Mouse (Mus musculus) intestine, postnatal 0 days (tissue): ENCODE results near the gene Ifna4. TPM values are rescaled to one million over a fixed set of nuclear protein-coding genes. Genes with fewer than 3 reads are reported as not detected.

Experiments used
- ATAC-seq: fragments of 200-750 bp; cut with Nextera tagmentation; 2 replicates; pipeline ENCODE4 v1.8.0; 2017; ENCODE audit warnings: mild to moderate bottlenecking, moderate TSS enrichment, moderate library complexity
- H3K27ac ChIP-seq: fragments of 300-500 bp; sonication (generic); 2 replicates; pipeline ENCODE4 v1.5.1; 2014; ENCODE audit warnings: mild to moderate bottlenecking, low read depth, low read length, moderate library complexity
- H3K27me3 ChIP-seq: fragments of 300-500 bp; sonication (generic); replicated peaks from 2 replicates; pipeline ENCODE4 v1.6.1; 2014; ENCODE audit warnings: low read length, mixed read lengths; ENCODE audit not compliant: control insufficient read depth, insufficient read depth
- H3K36me3 ChIP-seq: fragments of 300-500 bp; sonication (generic); 2 replicates; pipeline ENCODE4 v1.6.1; 2014; ENCODE audit warnings: mild to moderate bottlenecking, moderate library complexity; ENCODE audit not compliant: control insufficient read depth, insufficient read depth
- H3K4me1 ChIP-seq: fragments of 300-500 bp; sonication (generic); replicated peaks from 2 replicates; pipeline ENCODE4 v1.6.1; 2014; ENCODE audit warnings: antibody characterized with exemption, low read length, mixed read lengths; ENCODE audit not compliant: control insufficient read depth, insufficient read depth
- H3K4me2 ChIP-seq: fragments of 300-500 bp; sonication (generic); replicated peaks from 2 replicates; pipeline ENCODE4 v1.6.1; 2014; ENCODE audit warnings: low read depth, mild to moderate bottlenecking, moderate library complexity
- H3K4me3 ChIP-seq: fragments of 300-500 bp; sonication (generic); 2 replicates; pipeline ENCODE4 v1.5.1; 2014; ENCODE audit warnings: low read depth, low read length
- H3K9ac ChIP-seq: fragments of 300-500 bp; sonication (generic); 2 replicates; pipeline ENCODE4 v1.6.1; 2014; ENCODE audit warnings: mild to moderate bottlenecking, low read depth, low read length
- H3K9me3 ChIP-seq: fragments of 300-500 bp; sonication (generic); 2 replicates; pipeline ENCODE4 v1.6.1; 2016; ENCODE audit warnings: mixed run types; ENCODE audit not compliant: control insufficient read depth
- CTCF ChIP-seq: sonication (generic); IDR thresholded peaks from 2 replicates; pipeline ENCODE4 v1.5.1; 2016; ENCODE audit warnings: low read depth, mild to moderate bottlenecking, control low read depth, antibody characterized with exemption, moderate library complexity
- WGBS: fragments of 180-500 bp; shearing (Covaris S2); extraction: QIAGEN DNeasy Blood & Tissue Kit; methylation state at CpG from one replicate; pipeline ENCODE4 v1.1.7; 2014; 5-methylcytosine and 5-hydroxymethylcytosine counted together
- polyA plus RNA-seq: library from polyadenylated mRNA; unstranded; fragments of >200 nt; fragmentation: Nextera tagmentation; extraction: Ambion mirVana; gene quantifications from 2 replicates; pipeline ENCODE4 v1.2.1, GENCODE M21; 2015

Ifna4 gene
- polyA plus RNA-seq, 1 experiment from 2014 or later = not detected

DNA sequence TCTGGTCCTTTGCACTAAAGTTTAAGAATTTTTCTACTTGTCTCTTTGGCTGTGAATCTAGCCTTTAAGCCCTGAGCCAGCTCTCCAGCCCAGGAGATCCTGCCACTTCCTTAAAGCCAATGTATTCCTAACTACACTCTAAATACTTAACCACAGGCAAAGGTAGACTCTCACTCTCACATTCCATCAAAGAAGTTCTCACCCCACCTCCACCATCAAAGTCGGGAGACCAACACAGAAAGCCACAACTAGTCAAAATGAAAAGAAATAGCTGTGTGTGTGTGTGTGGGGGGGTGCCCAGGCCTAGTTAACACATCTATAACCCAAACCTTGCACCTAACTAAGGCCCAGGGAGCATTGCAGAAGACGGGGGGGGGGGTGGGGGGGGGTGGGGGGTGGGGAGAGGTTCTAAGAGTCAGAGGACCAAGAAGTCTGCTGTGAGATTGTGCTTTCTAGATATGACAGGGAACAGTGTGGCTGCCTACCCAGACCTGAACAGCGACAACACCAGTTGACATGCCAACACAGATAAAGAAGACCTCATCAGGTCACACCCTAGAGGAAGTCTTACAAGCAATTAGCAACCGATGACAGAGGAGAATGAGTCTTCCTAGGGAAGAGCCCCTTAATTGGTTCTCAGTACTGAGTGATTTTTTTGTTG lies 33.9 kb downstream of the Ifna4 start:
- H3K36me3 ChIP-seq = no peaks in the 10 kb centered on the region
- no peak overlapping the region for H3K9ac ChIP-seq
- H3K27me3 ChIP-seq = no peaks in the 10 kb centered on the region
- ATAC-seq = no peak
- H3K4me2 ChIP-seq = no peak overlapping the region
- no peaks in the 10 kb centered on the region for H3K4me1 ChIP-seq
- no peaks in the 10 kb centered on the region for H3K9me3 ChIP-seq
- TF ChIP-seq CTCF = no peak
- H3K27ac ChIP-seq = no peak overlapping the region
- WGBS = 50% methylated on average over 4 of the region's 4 CpGs
- H3K4me3 ChIP-seq = no peak overlapping the region

DNA sequence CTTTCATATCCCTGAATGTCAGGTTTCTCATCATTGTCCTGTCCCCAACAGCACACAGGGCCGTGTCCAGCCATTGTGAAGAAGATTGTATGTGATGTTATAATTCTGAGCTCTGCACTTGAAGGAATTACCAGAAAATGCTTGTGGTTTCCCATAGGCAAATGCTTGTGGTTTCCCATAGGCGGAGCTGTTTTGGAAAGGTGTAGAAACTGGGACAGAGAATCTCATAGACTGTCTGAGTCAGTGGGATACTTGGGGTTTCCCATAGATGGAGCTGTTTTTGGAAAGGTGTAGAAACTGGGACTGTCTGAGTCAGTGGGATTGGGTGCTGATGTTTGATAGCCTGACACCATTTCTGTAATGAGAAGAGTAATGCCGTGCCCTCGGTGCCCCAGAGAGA lies 34.9 kb downstream of the Ifna4 start:
- no peak overlapping the region for H3K4me2 ChIP-seq
- H3K4me3 ChIP-seq = no peak overlapping the region
- H3K27ac ChIP-seq = 0 out of 2 replicates have a peak overlapping the region, but pooled peaks have one; percentile 75
- ATAC-seq = no peak
- WGBS = 75% methylated on average over 4 of the region's 4 CpGs
- H3K36me3 ChIP-seq = no peaks in the 10 kb centered on the region
- no peak overlapping the region for H3K9ac ChIP-seq
- H3K9me3 ChIP-seq = no peaks in the 10 kb centered on the region
- no peaks in the 10 kb centered on the region for H3K27me3 ChIP-seq
- peak; percentile 36; the same call in 1 of the 2 replicates for TF ChIP-seq CTCF
- H3K4me1 ChIP-seq = no peaks in the 10 kb centered on the region

DNA sequence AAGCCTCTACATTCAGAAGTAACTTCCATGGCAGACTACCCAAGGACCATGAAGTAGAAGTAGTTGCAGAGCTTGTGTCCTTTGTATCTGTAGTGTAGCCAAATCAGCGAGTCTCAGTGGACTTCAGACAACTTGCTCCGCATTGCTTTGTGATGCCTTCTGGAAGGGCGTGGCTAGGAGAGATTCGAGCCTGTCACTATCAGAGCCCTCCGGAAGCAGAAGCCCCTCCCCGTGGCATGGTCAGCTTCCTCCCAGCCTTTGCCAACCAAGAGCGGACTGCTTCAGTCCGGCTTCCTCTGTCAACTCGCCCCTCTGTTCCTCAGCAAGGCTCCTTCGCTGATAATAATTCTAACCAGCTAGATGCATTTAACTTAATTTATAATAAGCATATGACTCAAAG lies 36.6 kb downstream of the Ifna4 start:
- no peak overlapping the region for H3K4me3 ChIP-seq

DNA sequence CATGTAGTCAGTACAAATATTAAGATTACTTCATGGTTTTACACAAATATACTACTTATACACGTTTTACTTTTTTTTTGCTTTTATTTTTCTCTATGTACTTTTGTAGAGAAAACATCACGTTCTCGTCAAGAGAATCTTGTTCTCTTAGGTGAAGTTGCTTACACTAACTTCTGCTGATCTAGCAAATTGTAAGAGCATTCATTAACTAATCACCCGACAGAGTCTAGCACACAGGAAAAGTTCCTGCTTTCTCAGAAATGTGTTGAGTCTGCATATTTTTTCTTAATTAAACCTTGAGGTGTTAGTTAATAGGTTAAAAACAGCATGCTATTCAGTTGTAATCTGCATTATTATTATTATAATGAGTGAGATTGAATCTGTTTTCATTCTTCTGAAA lies 37.1 kb downstream of the Ifna4 start:
- Histone ChIP-seq H3K9ac (no peak overlapping the region), H3K4me2 (no peak overlapping the region; the same call in 1 of the 2 replicates), H3K4me3 (no peak overlapping the region), H3K36me3 (no peaks in the 10 kb centered on the region), H3K27ac (peak overlapping the region; percentile 75), H3K27me3 (no peaks in the 10 kb centered on the region), H3K9me3 (no peaks in the 10 kb centered on the region), H3K4me1 (no peaks in the 10 kb centered on the region)
- TF ChIP-seq CTCF = no peak
- WGBS = 52% methylated on average over 4 of the region's 4 CpGs
- ATAC-seq = peak; percentile 47; the same call in 1 of the 2 replicates

More for the DNA sequence above, 36.6 kb downstream of the Ifna4 start:
- Histone ChIP-seq H3K27ac (peak overlapping the region; percentile 75), H3K4me2 (no peak overlapping the region; the same call in 1 of the 2 replicates), H3K4me1 (no peaks in the 10 kb centered on the region), H3K36me3 (no peaks in the 10 kb centered on the region), H3K9ac (no peak overlapping the region), H3K9me3 (no peaks in the 10 kb centered on the region), H3K27me3 (no peaks in the 10 kb centered on the region)
- no peak for TF ChIP-seq CTCF
- 28% methylated on average over 10 of the region's 10 CpGs for WGBS
- ATAC-seq = peak; percentile 86

DNA sequence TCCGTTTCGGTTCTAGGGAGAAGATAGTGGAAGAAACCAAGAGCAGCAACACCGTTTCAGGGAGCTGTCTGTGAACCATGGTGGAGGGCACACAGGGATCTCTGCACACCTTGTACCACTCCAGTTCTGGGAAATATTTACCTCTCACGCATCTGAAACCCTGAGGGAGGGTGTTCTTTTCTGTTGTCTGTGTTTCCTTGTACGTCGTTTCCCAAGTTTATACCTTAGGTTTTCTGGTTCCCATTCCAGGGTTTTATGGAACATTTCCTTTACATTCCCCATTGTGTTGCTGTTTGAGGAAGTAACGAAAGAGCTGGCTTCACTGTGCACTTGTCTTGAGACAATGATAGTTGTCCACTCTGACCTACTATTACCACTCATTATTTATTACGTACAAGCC lies 38.4 kb downstream of the Ifna4 start, which contains the start of gene Ifne:
Gene Ifne (minus strand): TSS at position 101 of the 400 bp plus-strand sequence.
- no peaks in the 10 kb centered on the region for H3K27me3 ChIP-seq
- H3K9ac ChIP-seq = no peak within 1 kb of the TSS
- no peak within 1 kb of the TSS for H3K4me2 ChIP-seq
- no peak within 1 kb of the TSS for H3K27ac ChIP-seq
- 80% methylated on average over 8 of the region's 8 CpGs for WGBS
- no peaks in the 10 kb centered on the region for H3K36me3 ChIP-seq
- H3K4me3 ChIP-seq = no peak within 1 kb of the TSS
- H3K4me1 ChIP-seq = no peaks in the 10 kb centered on the region
- ATAC-seq = no peak
- no peaks in the 10 kb centered on the region for H3K9me3 ChIP-seq
- TF ChIP-seq CTCF = no peak

DNA sequence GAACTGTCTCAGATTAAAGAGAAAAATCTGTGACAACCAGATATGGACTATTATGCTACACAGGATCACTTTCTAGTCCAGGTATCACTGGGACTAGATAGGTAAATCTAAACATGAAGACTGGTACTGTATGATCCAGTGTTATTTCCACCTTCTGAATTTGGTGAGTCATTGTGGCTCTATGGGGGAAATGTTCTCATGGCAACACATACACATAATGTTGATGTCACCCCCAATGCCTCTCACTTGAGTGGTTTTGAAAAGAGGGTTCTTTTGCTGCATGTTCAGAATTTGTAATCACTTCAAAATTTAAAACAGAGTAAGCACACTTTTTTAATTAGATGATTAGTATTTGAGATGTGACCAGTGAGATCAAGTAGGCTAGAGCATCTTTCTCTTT lies 46.6 kb downstream of the Ifna4 start:
- Histone ChIP-seq H3K4me2 (no peak overlapping the region), H3K9me3 (no peaks in the 10 kb centered on the region), H3K36me3 (no peaks in the 10 kb centered on the region), H3K27ac (no peak overlapping the region), H3K4me1 (0 out of 2 replicates have a peak, but pooled peaks cover 3% of the 10 kb centered on the region), H3K4me3 (no peak overlapping the region), H3K9ac (no peak overlapping the region), H3K27me3 (no peaks in the 10 kb centered on the region)
- ATAC-seq = no peak
- TF ChIP-seq CTCF = no peak

Other genes starting within 250 kb of the Ifna4 start
- gene Ifna9, start 249.5 kb upstream of the Ifna4 start, polyA plus RNA-seq = not detected in 2 replicates
- not detected in 2 replicates for gene Ifna12, start 238.5 kb upstream of the Ifna4 start, polyA plus RNA-seq
- not detected in 2 replicates for gene C87499, start 207.4 kb upstream of the Ifna4 start, polyA plus RNA-seq
- not detected in 2 replicates for gene Ifna13, start 197.4 kb upstream of the Ifna4 start, polyA plus RNA-seq
- gene Ifna16, start 164.9 kb upstream of the Ifna4 start, polyA plus RNA-seq = not detected in 2 replicates
- gene Ifna2, start 157.9 kb upstream of the Ifna4 start, polyA plus RNA-seq = not detected in 2 replicates
- not detected in 2 replicates for gene Ifnab, start 150.5 kb upstream of the Ifna4 start, polyA plus RNA-seq
- 0.16 and 0.43 TPM in 2 replicates for gene Gm26566, start 120.1 kb upstream of the Ifna4 start, polyA plus RNA-seq
- 40.5 and 42.5 TPM in 2 replicates for gene Klhl9, start 119.4 kb upstream of the Ifna4 start, polyA plus RNA-seq
- not detected in 2 replicates for gene Gm13271, start 87.0 kb upstream of the Ifna4 start, polyA plus RNA-seq
- 0.20 TPM in 1 of 2 replicates, not detected in the other for gene Gm13283, start 81.7 kb upstream of the Ifna4 start, polyA plus RNA-seq
- 0.13 TPM in 1 of 2 replicates, not detected in the other for gene Gm13290, start 68.0 kb upstream of the Ifna4 start, polyA plus RNA-seq
- gene Gm13289, start 64.9 kb upstream of the Ifna4 start, polyA plus RNA-seq = not detected in 2 replicates
- not detected in 2 replicates for gene Gm13272, start 62.0 kb upstream of the Ifna4 start, polyA plus RNA-seq
- 0.18 TPM in 1 of 2 replicates, not detected in the other for gene Ifnz, start 59.7 kb upstream of the Ifna4 start, polyA plus RNA-seq
- not detected in 2 replicates for gene Gm13276, start 56.2 kb upstream of the Ifna4 start, polyA plus RNA-seq
- gene Gm13277, start 53.2 kb upstream of the Ifna4 start, polyA plus RNA-seq = not detected in 2 replicates
- not detected in 2 replicates for gene Gm13278, start 50.3 kb upstream of the Ifna4 start, polyA plus RNA-seq
- not detected in 2 replicates for gene Gm13275, start 47.4 kb upstream of the Ifna4 start, polyA plus RNA-seq
- not detected in 2 replicates for gene Gm13279, start 44.5 kb upstream of the Ifna4 start, polyA plus RNA-seq
- 0.37 and 0.42 TPM in 2 replicates for gene Gm13285, start 42.2 kb upstream of the Ifna4 start, polyA plus RNA-seq
- gene Gm13287, start 38.6 kb upstream of the Ifna4 start, polyA plus RNA-seq = not detected in 2 replicates
- gene Gm13288, start 36.3 kb upstream of the Ifna4 start, polyA plus RNA-seq = not detected in 2 replicates
- not detected in 2 replicates for gene Ifna7, start 25.6 kb upstream of the Ifna4 start, polyA plus RNA-seq
- not detected in 2 replicates for gene Ifna11, start 21.9 kb upstream of the Ifna4 start, polyA plus RNA-seq
- not detected in 2 replicates for gene Ifna6, start 14.4 kb upstream of the Ifna4 start, polyA plus RNA-seq
- gene Ifna5, start 6.3 kb upstream of the Ifna4 start, polyA plus RNA-seq = not detected in 2 replicates
- gene Ifna1, start 8.2 kb downstream of the Ifna4 start, polyA plus RNA-seq = not detected in 2 replicates
- gene Ifne, start 38.3 kb downstream of the Ifna4 start, polyA plus RNA-seq = not detected in 2 replicates